Mouse (Mus musculus): Measurements from ENCODE around the gene Bcdin3d.

The Bcdin3d gene

DNA sequence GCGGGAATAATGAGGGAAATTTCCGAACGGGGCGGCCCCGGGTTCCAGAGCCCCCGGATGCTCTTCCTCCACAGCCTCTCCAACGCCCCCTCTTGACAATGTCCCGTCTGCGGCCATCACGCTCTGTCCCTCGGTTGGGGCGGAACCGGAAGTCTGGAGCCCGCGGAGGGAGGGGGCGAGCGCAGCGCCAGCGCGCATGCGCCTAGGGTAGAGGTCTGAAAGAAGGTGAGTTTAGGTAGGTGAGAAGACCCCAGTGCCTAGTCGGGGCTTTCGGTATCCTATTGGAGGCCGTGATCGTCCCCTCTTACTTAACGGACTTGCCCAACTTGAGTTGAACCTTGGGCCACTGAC lies at the start of gene Bcdin3d:
Bcdin3d (minus strand) TSS at position 155 of the 351 bp plus-strand sequence.
- DNase-seq (ENCODE audit: low read depth, low spot score): peak; percentile 87

DNA sequence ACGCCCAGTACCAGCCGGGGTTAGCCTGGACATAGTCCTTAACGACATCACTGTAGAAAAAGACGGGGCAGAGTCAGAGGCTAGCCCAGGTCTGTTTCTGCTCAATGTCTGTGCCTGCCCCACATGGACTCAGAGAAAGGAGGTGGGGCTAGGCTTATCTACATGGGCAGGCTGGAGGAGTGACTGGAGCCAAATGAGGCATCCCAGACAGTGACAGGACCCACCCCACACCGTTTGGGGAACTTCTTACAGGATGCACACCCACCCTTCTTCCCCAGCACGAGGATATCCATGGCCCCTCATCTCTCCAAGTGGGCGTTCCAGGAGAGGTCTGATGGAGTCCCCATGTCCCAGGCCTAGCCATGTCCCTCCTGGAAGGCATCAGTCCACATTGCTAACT lies 45.8 kb upstream of the Bcdin3d start:
- DNase-seq (ENCODE audit: low read depth, low spot score): no peak

DNA sequence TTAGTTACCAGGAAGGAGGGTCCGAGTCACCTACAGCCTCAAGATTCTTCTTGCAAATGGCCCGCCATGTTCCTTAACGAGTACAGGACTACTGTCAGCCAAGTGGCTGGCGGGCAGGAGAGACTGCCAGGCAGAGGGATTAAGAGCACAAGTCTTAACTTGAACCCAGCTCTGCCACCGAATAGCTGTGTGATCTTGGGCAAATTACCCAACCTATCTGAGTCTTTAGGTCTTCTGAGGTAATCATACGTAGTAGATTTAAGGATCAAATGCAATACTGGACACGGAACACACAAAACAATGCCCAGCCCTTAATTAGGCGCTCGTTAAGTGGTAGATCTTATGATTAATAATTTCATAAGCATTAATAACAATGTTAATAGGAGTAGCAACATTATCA lies 45.1 kb upstream of the Bcdin3d start:
- DNase-seq (ENCODE audit: low read depth, low spot score): no peak

DNA sequence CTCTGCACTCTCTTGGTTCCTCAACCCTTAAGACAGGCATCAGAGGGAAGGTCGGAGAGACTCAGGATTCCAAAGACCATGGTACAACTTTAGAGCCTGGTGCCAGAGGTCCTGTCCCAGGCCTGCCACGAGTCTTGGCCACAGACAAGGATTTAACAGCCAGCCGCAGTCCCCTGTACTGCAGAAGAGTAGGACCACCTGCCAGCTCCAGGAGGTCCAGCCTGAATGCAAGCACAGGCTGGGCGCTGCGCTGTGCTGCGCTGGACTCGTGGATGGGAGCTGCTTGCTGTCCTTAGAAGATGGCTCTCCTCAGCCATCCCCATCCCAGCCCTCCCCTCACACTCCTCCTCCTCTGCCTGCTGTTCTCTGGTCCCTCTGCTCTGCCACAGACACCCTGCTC lies 43.2 kb upstream of the Bcdin3d start:
- DNase-seq (ENCODE audit: low read depth, low spot score): no peak

DNA sequence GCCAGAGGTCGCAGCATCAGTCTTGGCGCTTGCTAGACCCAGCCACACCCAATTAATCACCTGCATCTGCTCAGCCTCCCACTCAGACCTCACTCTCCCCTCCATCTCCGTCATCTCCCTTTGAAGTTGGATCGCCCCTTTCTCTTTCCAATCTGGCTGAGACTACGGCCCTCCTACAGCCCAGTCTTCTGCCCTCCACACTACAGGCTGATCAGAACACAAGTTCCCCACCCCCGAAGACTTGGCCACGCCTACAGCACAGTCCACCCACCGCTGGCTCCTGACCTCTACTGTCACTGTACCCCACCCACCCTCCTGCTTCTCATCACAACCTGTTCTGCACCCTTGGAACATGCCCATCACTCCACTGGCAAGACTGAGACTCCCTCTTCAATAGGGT lies 42.2 kb upstream of the Bcdin3d start:
- no peak for DNase-seq (ENCODE audit: low read depth, low spot score)

DNA sequence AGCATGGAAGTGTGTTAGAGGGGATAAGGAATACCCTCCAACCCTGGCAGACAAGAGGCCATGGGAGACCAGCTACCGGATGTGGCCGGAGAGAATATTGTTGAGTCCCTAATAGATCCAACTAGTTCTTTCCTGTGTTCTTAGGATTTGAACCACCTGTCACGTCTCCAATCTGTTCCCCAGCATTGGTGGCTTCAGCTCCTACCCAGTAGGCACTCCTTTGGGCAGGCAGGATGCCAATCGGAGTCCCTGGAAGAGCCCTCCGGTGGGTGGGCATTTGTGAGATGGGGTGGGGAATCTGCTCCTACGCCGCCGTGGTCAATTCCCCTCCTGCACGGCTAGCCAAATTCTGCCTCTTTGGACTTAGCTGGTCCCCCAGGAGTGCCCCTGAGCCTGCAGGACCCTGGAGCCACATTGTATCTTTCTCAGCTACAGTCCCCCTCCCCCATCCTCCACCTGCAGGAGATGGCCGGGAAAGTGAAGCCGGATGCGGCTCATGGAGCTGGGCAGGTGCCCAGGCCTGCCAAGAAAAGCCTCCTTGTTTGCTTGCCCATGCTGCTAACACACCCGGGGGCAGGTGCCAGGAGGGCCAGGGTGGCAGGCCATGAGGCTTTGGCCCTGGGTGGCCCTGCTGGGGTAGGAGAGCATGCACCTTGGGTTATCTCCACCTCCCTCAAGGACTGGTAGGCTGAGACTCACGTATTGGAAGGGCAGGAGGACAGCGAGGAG lies 37.4 kb upstream of the Bcdin3d start:
- DNase-seq (ENCODE audit: low read depth, low spot score): no peak

DNA sequence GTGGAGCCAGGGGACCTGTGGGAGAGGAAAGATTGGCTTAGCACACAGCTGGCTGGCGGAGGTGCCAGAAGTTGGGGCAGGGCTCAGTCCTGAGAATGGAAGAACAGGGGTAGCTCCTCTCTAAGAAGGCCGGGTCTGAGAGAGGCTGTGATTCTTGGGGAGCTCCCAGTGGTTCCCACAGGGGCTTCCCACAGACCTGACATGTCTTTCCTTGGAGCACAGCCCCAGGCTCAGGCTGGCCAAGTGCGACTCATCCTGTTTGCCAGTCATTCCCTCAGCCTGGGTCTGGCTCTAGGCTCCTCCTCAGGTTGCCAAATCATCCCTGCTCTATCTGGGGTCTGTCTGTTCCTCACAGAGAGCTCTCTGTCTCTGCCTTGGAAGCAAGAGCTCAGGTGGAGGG lies 36.1 kb upstream of the Bcdin3d start:
- DNase-seq (ENCODE audit: low read depth, low spot score): no peak

DNA sequence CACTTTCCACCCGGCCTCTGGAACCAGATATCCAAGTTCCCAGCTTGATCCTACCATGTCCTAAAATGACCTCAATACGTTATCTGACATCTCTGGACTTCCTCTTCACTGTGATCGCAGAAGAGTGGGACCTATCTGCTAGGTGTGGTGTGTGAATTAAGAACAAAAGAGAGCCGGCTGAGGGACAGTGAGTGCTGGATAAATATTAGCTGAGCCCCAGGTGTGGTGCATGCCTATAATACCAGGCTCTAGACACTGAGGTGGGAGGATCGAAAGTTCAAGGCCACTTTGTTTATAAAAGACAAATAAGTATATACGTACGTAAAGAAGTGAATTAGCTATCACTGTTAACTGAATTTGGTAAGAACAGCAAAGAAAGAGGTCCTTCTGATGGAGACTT lies 35.3 kb upstream of the Bcdin3d start:
- no peak for DNase-seq (ENCODE audit: low read depth, low spot score)

DNA sequence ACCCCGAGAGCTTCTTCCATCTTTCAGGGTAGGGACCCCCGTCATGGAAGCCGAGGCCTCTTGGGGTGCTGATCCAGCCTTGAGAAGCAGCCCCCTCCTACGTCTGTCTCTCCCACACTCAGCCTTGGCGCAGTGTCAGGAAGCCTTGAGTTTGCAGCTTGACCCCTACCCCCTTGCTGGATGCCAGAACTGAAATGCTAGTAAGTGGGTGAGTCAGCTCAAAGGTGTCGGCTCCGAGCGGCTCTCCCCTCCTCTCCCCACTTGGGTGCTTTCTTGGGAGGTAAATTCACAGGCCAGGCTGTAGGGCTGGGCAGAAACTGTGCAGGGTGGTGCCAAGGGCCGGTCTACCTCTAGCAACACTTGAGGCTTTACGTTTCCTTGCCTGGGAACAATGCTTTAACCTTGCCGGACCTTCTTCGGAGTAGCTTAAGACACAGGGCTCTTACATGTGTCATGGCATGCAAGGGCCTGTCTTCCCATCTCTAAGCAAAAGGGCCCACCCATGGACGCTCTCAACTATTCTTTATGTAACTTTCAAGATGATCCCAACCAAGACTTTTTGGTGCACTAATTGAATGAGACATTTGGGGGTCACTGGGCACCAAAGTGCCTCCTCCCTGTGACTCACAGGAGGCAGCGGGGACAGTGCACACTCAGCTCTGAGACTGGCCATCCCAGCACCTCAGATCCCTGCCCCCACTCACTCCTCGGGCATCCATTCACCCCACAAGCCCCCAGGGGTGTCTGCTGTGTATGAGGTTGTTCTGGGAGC lies 31.0 kb upstream of the Bcdin3d start:
- DNase-seq (ENCODE audit: low read depth, low spot score): no peak

DNA sequence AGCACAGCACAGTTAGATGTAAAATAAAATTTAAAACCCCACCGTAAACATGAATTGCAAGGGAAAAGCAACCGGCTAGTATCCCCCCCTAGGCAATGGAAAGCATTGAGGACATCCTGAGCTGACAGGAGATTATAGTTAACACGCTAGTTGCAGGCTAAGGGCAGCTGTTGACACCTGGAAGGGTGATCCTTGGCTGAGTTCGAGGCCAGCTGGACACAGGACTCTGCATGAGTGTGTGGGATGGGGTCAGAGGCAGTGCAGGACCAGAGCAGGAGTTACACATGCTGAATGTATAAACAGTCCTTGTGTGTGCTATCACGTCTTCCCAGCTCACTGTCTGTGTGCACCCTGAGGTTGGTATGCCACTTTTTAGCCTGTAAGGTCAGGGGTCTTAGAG lies 28.7 kb upstream of the Bcdin3d start:
- DNase-seq (ENCODE audit: low read depth, low spot score): no peak

DNA sequence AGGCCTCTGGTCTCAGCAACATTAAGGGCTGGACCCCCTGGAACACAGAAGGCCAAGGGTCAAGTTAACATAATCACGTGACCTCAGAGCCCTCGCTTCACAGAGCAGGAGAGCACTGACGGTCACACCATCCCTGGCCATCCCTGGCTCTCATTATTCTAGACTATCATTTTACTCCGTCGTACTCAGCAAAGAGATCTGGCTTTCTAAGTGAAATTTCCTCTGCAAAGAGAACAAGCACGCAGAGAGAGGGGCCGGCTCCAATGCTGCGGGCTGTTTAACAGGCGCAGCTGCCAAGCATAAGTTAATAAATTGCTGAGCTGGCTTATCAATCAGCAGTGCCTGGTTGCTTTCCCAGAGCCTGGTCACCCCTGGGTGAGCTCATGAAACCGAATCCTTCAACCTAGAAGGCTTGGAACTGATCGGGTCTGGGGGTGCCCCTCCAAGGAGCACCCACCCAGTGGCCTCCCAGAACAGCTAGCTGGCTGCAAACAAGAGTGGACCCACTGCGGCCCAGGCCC lies 27.8 kb upstream of the Bcdin3d start:
- DNase-seq (ENCODE audit: low read depth, low spot score): no peak

DNA sequence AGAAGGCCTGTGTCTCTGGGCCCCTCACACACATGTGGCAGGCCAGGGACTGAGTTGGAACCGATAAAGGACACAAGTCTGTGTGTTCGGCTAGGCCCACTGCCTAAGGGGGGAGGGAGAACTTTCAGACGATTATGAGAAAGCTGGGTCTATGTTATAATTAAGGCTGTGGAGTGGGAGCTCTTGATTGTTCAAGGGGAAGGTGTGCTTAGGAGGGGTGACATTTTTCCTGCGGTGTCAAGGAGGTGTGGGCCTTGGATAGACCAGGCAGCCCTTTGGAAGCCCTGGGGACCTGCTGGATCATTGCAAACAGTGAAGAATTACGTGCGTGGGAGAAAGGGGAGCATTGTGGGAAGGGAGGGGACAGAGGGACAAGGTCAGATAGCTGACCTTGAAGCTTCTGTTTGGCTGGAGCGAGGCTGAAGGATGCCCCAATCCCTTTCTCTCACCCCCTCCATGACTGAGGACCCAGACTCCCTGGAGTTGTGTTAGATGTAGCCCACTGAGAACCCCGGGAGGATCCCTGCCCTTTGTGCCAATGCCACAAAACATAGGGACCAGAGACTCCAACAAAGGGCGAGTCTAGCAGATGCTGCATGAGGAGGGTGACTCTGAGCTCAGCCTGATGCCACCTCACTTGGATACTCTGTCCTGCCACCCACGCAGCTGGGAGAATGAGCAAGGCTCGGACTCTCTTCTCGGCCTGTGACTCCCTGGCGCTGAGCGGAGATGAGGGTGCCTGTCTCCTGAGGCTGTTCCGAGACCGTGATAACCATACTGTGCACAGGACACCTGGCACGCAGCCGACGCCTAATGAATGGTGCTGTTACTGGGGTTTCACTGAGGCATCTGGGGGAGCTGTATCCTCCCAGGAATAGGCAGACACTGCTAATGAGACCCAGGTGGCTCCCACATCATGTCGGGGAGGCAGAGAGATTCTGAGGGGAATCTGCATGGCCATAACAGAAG lies 27.0 kb upstream of the Bcdin3d start:
- DNase-seq (ENCODE audit: low read depth, low spot score): no peak

DNA sequence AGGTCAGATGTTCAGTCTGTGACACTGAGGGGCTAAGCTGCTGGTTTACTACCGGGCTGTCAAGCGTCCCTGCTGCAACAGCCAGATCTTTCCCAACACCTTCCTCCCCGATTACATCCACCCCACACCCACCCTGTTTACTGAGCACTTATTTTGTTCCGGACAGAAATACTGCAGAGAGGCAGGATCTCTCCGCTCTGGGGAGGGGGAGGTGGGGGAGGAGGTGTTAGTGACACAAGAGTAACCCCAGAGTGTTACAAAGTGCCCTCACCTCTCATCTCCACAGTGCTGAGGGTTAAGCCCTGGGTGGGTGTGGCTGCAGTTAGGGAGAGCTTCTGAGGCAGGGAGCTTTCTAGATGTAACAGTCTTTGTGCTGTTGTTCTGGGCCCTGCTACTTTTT lies 25.8 kb upstream of the Bcdin3d start:
- DNase-seq (ENCODE audit: low read depth, low spot score): no peak

DNA sequence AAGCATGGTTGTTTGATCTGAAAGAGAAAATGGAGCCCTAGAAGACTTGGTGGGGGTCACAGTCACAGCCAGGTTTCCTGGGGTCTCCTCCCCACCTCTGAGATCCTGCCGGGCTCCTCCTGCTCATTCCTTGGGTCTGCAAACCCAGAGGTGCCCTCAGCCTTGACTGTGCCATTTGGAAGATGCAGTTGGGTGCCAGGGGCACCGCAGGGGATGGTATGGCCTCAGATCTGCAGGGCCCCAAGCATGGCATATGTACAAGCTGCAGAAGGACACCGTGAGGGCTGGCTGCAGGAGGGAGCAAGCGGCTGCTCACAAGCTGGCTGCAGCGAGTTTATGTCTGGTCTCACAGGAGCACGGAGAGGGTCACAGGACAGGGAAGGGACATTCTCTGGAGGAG lies 25.2 kb upstream of the Bcdin3d start:
- no peak for DNase-seq (ENCODE audit: low read depth, low spot score)

DNA sequence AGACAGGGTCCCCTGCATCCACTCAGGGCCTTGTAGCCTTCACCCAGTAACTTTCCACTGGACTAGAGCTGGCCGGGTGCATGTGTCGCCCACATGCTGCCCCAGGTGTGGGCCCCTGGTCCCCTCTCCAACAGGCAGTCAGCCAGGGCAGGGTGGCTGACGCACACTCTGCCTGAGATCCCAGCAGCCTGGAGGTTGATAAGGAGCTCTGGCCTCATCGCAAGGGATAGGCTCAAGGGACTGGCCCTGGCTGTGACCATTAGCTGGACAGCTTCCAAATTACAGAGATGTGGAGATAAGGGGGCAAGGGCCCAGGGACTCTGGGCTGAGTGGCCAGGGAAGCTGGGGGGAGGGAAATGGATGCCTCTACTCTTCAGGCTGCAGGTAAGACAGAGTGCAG lies 24.3 kb upstream of the Bcdin3d start:
- DNase-seq (ENCODE audit: low read depth, low spot score): no peak

DNA sequence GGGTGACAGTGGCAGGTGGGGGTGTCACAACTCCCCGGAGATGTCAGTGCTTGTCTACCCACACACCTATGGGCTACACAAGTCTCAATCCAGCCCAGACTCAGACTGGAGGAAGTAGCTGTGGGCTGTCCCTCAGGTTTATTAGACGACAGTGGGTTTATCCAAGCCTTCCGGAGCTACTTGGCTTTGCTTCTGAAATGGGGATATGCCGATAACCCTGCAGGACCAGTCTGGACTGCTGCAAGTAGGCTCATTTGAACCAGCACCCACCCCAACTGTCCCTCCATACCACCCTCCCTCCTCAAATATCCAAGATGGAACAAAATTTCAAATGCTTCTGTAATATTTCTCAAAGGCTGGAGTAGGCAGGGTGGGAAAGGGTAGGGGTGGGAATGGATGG lies 23.8 kb upstream of the Bcdin3d start:
- DNase-seq (ENCODE audit: low read depth, low spot score): no peak

DNA sequence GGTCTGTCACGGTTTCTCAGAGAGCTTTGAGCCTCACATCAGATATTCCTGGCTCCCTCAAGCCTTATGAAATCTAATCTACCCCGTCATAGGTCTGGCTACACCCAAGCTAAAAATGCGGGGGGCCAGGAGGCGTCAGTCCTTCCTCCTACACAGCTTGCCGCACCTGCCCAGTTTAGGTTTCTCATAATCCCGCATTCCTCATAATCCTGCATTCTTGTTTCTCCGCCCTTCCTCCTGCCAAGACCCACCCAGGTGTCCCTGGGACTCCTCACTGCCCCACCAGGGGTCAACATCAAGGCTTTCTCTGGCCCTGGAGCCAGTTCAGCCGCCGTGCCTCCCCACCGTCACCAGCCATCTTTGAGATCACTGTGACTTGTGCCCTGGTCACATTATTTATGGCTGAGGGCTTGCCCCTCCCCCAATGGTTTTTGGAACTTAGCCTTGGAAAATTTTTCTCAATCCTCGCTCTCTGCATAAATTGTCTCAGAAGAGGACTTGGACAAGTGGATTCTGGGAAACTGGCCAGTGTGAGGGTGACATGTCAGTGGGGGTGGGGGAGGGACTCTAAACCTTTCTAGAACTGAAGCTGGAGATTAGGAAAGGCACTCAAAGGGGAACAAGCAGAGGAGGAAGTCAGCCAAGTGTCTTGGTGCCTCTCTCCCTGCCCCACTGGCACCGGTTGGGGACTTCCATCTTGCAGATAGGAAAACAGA lies 23.2 kb upstream of the Bcdin3d start:
- peak; percentile 60 for DNase-seq (ENCODE audit: low read depth, low spot score)

DNA sequence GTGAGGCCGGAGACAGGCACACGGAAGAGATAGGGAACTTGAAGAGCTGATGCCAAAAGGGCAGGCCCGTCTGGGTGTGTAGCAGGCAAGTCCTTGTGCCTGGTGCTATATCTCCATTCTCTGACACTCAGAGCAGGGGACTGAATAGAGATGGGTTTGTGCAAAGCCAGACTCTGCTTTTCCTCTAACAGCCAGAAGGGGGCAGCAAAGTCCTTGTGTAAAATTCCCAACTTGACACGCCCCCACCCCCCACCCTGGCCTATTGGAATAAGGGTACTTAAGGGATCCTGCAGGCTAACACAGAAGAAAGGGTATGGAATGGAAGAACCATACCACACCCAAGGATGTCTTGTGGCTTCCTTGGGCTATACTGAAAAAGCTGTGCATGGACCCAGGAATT lies 22.5 kb upstream of the Bcdin3d start:
- DNase-seq (ENCODE audit: low read depth, low spot score): peak; percentile 36

DNA sequence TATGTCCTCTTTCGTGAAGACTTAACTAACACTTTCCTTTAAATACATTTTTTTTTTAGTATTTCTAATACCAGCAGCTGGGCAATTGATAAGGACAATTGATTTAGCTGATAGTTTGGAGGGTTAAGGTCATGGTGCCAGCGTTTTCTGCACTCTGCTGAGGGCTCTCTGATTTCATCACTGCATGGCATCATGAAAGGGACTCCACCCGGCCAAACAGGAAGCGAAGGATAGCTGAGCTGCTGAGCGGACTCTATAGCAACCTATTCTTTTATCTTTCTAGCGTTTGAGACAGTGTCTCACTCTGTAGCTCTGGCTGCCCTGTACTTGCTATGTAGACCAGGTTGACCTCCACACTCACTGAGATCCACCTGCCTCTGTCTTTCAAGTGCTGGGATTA lies 10.2 kb upstream of the Bcdin3d start:
- no peak for DNase-seq (ENCODE audit: low read depth, low spot score)

DNA sequence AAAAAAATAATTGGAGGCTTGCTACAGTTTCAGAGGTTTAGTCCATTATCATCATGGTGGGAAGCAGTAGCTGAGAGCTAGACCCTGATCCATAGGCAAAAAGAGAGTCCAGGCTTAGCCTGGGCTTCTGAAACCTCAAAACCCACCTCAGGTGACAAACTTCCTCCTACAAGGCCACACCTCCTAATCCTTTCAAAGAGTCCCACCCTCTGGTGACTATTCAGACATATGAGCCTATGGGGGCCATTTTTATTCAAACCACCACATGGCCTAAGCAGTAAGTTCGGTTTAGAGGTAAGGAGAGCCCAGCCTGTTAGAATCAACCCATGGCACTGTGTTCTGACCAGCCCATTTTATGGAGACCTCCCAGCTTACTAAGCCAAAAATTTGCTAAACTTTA lies 1.3 kb upstream of the Bcdin3d start:
- no peak for DNase-seq (ENCODE audit: low read depth, low spot score)

DNA sequence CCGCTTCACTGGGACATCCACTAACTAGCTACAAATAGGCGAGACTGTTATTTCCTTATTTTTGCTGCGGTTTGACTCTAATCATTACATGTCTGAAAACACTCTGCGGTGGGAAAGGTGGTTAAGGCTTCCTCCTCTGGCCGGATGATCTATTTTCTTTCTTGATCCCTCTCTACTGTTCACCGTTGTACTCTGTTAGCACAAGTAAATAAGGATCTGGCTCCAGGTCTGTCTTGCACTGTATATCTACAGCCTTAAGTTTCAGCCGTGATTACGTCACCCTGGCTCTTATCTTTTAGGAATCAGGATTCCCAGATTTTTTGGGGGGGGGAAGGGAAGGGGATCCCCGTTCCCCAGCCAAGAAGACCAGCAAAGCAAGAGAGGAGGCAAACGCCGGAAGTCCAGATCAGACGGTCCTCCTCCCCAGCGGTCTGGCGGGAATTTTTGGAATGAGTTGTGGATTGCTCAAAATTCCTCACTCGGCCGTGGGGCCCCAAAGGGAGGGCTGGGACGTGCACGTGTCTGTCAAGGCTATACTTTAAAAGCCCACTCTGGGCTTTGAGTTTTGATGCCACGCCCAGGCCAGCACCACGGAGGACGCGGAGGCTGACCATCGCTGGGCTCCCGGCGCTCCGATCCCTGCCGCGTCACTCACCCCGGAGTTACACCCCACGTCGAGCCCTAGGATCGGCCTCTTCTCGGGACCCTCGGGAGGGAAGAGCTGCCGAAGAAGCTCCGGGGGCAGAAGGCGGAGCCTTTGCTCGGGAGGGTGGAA lies 542 bp downstream of the Bcdin3d start:
- DNase-seq (ENCODE audit: low read depth, low spot score): peak; percentile 32
